Mouse (Mus musculus) kidney, adult 2 months (tissue): ENCODE measurements around the gene Cd248.

ENCODE experiments used
- CTCF ChIP-seq: fragments of 200-500 bp; conservative IDR thresholded peaks from 2 replicates; pipeline ENCODE4 v1.5.1; 2011; ENCODE audit warnings: low read depth, mild to moderate bottlenecking, control low read depth, low read length, moderate library complexity, mixed read lengths; ENCODE audit not compliant: insufficient read depth, insufficient read length
- POLR2A ChIP-seq: fragments of 200-500 bp; IDR thresholded peaks from one replicate; pipeline ENCODE4 v1.6.1; 2011; ENCODE audit warnings: low read depth, low read length, control low read depth

- TF ChIP-seq POLR2A (no peak), CTCF (no peak)
These were observed 26.3 kb upstream of the Cd248 start for GRCm38 (mm10) chr19:5041588-5041987.
